Mouse (Mus musculus) CH12F3 (cell line): ENCODE results near the gene Efcc1.

Source experiments
- in situ Hi-C: fragments of 300-500 bp; cut with MboI; formaldehyde crosslinking; loops from 2 replicates; pipeline ENCODE4 v1.14.3; 2020; ENCODE audit warnings: low sequenced_read_pairs

The Efcc1 gene

DNA sequence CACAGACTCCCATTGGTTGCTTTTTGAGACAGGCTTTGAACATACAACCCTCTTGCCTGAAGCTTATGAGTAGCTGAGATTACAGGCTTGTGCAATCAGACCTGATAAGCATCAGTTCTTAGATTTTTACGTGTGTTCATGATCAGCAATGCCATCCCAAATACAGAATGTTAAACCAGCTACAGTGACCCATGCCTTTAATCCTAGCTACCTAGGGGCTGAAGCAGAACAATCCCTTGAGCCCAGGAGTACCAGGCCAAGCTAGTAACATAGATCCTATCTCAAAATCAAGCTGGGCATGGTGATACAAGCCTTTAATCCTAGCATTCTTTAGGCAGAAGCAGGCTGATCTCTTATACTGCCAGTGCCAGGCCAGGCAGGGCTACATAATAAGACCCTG, 73.4 kb downstream of the Efcc1 start:
- in situ Hi-C loops, result no loop called here

DNA sequence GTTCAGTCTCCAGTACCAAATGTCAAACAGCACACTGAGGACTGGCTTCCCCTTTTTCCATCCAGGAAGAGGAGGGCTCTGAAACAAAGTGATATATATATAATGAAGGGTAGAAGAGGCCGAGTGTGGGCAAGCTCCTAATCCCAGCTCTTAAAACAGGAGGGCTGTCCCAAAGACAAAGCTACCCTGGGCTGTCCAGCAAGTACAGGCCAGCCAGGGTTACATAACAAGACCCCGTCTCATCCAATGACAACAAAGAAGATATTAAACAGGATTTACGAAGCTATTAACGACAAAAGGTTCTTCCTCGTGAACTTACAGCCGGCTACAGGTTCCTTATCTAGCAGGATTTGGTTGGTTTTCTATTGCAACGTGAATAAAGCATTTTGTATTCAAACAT, 74.2 kb downstream of the Efcc1 start:
- in situ Hi-C loops, result no loop called here

DNA sequence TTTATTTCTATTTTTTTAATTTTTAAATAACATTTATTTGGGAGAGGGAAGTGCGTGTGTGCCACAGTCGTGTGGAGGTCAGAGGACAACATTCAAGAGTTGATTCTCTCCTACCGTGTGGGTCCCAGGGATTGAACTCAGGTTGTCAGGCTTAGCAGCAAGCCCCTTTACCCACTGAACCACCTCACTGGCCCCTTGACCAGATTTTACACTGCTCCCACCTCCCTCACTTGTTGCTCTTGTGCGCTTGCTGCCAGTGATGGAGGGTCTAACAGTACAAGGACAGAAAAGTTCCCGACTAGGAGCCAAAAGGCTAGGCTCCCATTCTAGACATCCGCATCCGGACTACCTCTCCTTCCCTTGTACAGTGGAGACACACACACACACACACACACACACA, 74.8 kb downstream of the Efcc1 start:
- in situ Hi-C loops, result no loop called here
